Mouse (Mus musculus) kidney, adult 8-10 months (tissue): ENCODE measurements around the gene Btbd7.
A peak's percentile ranks its signal among the peaks of the same experiment; 100 is the strongest.

Source experiments
- DNase-seq, 2 experiments: peaks; one replicate each; pipeline ENCODE4 v3.0.0; 2022

The Btbd7 gene

DNA sequence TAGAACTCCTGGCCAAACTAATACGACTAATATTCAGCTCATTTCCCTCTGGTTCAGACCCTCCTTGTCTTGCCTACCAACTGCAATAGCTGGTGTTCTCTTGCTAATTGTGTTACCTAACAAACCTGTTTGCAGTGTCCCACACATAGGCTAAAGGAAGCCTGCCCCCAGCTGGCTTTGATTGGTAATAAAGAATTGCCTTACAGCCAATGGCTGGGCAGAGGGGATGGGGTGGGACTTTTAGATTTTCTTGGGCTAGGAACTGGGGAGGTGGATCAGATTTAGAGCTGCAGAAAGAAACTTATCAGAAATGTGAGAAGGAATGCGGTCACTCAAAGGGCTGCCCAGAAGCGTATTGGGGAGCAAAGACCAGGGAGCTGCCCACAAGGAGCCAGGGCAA, 98.8 kb downstream of the Btbd7 start:
- peak in 1 of 2 experiments; percentile 15 for DNase-seq

DNA sequence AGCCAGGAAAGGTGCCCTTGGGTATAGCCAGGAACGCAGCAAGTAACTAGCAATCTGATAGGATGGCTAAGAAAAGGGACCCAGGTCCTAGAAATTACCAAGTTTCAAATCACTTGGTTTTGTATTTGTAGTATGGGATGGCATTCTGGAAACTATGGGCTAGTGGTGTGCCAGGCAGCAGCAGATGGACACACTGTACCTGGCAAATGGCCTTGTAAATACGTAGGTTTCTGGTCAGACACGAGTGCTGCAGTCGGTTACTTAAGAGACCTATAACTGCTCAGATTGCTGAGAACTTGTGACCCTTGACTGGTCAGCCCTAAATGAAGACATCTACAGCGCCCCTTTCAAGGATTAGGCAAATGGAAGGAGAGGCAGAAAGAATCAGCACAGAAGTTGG, 100.1 kb downstream of the Btbd7 start:
- no peak for DNase-seq

DNA sequence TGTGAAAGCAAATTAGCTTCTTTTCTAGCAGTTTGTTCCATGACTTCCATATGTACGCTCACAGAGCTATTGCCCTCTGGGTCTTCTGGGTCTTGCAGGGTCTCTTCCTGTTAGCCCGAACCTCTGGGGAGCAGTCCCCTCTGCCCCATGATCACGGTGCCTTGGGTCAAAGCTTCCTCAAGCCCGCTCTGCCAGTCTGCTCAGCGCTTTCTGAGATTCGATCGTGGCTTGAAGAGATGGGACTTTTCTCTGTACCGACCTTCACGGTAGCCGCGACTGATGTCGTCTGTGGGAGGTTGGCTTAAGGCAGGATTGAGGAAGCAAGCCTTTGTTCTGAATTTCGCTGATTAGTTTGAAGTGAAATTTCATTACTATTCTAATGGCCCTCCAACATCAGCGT, 102.2 kb downstream of the Btbd7 start:
- no peak for DNase-seq

DNA sequence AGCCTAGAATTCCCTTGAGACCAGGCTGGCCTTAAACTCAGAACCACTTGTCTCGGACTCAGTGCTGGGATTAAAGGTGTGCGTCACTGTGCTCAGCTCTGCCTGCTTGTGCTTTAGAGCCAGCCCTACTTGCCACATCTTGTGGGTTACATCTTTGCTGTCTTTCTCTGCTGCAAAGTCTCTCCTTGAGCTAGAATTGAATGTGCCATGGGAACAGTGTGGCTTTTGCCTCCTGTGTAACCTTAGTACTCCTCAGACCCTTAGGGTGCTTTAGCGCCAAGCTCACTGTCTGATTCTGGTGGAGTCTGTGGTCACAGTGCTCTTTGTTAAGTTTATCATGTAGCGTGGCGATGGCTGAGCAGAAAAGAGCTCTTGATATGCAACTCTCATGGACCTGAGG, 105.6 kb downstream of the Btbd7 start:
- DNase-seq: no peak

DNA sequence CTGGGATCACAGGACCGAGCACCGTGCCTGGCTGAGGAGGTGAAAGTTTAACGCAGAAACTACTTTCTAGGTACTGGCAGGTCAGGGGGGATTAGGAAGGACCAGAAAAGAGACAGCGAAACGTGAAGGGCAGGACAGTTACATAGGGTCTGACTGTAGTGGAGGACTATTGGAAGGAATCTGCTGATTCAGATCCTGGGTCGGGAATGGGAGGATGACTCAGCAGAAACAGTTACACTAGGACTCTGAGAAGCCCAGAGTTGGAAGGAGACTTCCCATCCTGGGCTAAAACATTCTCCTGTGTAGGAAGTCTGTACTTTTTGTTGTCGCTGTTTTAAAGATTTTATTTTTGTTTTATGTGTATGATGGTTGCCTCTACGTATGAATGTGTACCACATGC, 106.7 kb downstream of the Btbd7 start:
- no peak for DNase-seq

DNA sequence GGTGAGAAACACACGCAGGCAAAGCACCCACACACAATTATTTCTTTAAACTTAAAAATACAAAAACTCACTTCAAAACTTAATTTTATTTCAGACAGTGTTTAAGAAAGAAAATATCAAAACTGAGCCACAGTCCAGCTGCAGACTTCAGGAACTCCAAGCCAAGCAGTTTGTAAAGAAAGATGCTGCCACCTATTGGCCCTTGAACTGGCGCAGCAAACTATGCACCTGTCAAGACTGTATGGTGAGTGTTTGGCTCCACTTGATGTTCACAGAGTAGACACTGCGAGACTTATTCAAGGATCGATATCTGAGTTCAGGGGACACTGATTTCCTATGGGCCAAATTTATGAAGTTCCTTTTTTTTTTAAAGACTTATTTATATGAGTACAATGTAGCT, 109.3 kb downstream of the Btbd7 start:
- peak in 1 of 2 experiments; percentile 28 for DNase-seq

DNA sequence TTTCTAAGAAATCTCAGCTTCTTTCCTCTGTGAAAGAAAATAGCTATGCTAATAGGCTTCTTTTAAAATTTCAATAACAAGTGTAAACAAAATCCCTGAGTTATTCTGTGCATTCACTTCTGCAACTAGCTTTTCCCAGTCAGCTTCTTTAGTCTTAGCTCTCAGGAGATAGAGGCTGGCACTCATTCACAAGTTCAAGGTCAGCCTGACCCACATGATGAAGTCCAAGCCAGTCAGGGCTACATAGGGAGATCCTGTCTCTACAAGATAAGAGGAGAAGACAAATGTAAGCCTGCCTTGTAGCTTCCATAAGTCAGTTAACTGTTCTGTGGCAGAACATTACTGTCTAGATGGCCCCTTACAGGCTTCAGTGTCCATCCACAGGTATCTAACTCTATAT, 114.6 kb downstream of the Btbd7 start:
- no peak for DNase-seq

DNA sequence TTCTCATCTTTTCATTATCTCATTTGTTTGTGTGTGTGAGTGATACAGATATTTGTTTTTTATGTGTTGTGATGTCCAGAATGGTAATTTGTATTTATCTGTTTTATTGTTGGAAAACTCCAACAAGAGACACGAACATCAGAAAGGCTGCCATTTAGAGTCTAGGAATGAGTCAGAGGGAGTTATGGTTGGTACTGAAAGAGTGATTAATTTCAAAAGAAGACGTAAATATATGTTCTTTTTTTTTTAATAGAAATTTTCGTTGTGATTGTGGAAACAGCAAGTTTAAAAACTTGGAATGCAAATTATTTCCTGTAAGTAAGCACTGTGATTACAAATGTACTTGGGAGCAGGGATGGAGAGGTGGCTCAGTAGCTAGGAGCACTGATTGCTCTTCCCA, 116.6 kb downstream of the Btbd7 start:
- no peak for DNase-seq

DNA sequence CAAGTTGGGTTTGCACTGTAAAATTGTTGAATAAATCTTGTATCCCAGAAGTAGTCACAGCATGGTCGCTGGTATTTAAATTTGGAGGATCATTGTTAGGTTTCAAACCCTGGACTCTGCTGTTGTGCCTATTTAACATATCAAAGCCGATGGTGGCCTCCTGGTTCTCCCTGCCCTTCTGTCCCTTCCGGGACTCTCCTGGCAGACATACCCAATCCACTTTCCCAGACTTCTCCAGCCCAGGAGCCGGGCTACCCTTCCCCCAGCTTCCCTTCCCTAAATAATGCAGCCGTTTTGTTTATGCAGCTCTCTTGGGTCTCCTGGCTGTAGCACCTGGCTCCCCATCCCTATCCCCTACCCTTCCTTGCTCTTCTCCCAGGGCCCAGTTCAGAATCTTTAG, 119.3 kb downstream of the Btbd7 start:
- DNase-seq: no peak

DNA sequence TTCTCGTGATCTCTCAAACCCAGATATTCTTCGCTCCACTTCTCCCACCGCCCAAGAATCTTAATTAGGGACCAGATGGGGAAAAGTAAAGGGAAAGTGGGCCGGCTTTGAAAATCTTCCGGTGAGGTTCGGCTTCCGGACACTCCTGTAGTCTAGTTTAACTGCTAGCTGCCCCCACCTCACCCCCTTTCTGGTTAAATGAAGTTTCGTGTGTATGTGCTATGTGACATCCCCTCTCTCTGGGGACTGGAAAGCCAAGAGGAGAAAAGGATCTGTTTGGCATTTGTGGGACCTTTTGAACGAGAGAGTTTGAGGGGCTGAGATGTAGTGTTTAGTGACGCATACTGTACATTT, 119.9 kb downstream of the Btbd7 start, which contains the start of gene Gm20604:
Gene Gm20604 (minus strand): TSS at position 270 of the 354 bp plus-strand sequence.
- DNase-seq: no peak

DNA sequence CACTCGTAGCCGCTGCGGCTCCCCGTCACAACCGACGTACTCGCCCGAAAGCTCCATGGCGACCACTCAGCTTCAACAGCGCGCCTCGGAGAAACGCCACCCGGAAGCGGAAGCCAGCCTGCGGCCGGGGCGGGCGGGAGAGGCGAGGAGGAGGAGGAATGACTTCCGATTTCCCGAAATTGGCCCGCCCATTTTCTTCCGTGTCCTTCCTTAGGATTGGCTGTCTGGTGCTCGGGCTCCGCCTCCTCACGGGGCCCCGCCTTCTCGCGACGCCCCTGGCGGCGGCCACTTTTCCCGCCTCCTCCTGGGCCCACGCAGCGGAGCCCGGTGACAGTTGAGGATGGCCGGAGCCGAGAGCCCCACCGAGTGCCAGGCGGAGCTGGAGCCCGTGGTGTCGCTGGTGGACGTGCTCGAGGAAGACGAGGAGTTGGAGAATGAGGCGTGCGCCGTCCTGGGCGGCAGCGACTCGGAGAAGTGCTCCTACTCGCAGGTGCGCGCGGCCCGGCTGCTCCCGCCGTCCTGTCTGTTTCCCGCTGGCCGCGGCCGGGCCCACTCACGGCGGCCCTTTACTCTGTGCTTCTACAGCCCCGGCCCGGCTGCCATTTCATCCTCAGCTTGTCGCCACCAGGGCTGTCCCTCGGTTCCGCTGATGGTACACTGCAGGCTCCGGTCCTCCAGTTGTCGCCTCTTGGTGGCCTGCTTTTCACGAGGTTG, 120.4 kb downstream of the Btbd7 start, which contains the start of the genes Gm28051, Gon7 and Ubr7:
Gene Gm28051 (minus strand): TSS at position 77 of the 714 bp plus-strand sequence.
Gene Gon7 (minus strand): TSS at position 115 of the 714 bp plus-strand sequence.
Gene Ubr7 (plus strand): TSS at position 279 of the 714 bp plus-strand sequence.
- peak; percentile 97 for DNase-seq

DNA sequence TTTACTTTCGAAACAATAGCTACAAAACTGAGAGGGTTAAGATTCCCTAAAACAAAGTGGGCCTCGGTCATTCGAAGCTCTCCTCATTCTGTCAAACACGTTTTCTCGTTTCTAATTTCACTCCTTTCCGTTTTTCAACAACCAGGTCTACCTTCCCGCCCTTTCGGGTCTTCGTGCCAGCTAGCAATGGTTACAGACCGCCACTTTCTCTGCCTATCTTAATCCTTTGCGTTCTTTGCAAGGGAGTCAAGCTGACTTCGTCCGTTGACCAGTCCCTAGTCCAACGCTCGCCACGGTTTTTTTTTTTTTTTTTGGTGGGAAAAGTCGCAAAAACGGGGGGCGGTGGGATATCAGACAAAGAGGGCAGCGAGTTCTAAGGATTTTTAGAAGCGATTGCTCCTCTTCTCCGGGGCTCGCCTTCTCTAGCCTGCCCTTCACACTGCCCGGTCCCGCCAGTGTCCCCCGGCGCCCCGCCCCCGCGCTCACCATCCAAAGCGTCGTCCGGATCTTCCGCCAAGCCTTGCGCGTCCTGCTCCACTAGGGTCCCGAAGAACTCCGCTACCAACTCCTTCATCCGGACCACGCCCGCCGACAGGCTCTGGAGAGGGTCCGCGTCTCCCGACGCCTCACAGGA, 121.1 kb downstream of the Btbd7 start:
- no peak for DNase-seq

DNA sequence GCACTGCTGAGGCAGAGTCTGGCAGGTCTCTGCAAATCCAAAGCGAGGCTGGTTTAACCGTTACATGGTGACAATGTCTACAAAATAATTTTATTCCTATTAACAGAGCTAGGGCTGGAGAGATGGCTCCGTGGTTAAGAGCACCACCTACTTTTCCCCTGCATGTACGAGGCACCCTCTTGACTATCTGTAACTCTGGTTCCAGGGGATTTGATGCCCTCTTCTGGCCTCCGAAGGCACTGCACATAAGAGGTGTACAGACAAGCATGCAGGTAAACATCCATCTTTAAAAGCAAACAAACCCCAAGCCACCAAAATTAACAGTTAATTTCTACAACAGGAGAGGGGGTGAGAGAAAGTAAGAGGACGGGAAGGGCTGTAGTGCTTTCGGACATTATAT, 122.0 kb downstream of the Btbd7 start:
- DNase-seq: peak in 1 of 2 experiments; percentile 44

DNA sequence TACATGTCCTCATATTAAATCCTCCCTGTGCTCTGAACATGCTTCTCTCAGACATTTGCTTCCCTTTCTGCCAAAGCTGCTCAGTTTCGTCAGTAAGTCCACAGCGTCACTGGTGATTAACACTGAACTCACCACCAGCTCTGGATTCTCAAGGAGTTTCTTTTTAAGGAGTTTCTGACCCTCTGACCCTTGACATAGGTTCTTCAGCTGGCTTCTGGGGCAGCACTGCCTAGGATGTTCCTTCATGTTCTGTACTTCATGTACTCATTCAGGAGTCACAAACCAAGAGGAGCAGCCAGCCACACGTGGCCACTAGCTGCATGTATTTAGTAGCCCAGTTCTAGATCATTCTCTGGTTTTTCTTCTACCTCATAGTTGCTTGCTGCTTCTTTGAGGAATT, 130.0 kb downstream of the Btbd7 start:
- DNase-seq: no peak

DNA sequence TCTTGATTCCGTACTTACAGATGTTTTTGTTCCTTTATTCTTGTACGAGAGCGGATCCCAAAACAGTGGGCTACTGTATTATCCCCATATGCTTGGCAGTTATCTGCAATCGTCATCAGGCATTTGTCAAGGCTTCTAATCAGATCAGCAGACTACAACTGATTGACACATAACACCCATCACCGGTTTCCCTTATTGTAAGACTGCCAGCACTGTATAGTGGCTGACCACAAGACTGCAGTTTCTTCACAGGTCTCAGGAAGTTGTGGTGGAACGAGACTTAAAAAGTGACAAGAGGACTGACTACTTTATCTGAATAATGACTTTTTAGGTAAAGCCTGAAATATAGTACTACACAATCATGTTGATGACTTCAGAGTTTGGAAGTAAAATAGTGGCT, 133.4 kb downstream of the Btbd7 start:
- no peak for DNase-seq

DNA sequence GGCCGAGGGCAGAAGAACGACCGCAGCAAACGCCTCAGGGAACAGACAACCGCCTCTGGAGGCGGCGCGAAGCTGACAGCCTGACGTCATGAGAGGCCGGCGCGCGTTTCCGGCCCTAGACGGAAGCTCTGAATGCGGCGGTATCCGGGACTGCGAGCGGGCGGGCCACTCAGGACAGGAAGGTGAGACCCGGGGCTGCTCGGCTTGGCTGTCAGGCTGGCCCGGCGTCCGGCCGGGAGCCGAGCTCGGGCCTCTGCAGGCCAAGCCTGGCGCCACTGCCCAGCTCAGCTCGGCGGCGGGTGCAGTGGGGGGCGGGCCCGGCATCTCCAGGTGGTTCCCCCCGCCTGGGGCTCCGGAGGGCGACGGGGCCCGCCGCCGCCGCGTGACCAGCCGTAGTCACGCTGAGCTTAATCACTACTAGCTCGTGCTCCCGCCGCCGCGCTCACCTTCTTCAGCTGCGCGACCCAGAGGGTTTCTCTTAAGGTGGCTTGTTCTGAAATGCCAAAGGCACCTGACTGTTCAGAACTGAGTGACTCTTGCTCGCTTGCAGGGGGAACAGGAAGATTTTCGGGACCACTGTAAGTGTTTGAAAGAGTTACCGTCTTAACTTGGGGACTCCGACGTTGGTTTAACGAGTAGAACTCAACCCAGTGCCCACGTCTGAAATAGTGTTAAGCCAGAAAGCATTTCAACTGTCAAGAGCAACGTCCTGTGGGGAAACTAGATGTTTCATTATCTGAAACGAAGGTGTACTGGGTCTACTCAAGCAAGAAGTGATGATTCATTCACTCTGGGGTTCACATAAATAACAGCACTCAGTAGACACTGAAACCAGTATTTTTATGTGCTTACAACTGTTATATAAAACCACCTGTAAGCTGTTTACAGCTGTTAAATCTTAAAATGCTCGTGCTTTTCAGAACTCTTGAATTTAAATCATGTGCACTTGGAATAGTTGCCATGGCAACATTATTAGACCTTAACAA, 134.4 kb downstream of the Btbd7 start, which contains the start of the genes Moap1 and Tmem251:
Gene Moap1 (minus strand): TSS at position 73 of the 986 bp plus-strand sequence.
Gene Tmem251 (plus strand): TSS at position 174 of the 986 bp plus-strand sequence.
- peak; percentile 87 to 92 for DNase-seq

DNA sequence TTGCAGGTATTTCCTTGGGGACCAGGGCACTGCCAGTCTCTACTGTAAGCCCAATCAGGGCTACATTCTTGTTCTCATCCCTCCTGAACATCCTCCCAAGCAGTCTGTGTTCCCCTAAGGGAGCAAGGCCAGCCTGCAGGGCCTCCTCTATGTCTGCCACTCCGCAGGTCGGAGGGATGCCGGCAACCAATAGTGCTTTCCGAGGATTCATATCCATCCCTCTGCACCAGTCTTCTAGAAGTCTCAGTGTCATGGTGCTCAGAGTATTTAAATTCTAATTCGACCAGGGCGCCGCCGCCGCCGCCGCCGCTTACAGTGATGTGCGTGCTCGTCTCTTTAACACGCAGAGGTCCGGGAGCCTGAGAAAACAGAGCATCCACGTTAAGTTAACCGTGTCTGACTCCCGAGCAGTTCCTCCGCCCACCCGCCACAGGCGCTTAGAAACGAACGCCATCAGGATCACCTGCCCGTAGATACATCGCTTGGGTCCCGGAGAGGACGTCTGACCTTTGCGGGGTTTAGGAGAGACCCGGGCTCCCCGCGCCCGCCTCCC, 135.2 kb downstream of the Btbd7 start:
- no peak for DNase-seq

DNA sequence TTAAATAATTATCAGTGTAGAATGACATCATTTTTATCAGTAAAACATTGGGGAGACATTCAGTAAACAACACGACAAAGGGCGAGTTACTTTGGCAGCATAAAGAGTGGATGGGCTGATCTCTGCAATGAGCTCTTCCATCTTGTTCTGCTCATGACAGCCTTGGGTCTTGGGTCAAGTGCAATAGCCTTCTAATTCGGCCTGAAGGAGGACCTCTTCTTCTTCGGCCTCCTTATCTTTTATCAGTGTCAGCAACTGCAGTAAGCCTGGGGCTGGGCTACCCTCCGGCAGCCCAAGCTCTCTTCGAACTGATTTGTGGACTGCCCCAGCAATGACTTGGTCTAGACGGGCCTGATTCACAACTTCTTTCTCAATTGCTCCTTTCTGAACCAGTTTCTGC, 136.2 kb downstream of the Btbd7 start:
- no peak for DNase-seq

DNA sequence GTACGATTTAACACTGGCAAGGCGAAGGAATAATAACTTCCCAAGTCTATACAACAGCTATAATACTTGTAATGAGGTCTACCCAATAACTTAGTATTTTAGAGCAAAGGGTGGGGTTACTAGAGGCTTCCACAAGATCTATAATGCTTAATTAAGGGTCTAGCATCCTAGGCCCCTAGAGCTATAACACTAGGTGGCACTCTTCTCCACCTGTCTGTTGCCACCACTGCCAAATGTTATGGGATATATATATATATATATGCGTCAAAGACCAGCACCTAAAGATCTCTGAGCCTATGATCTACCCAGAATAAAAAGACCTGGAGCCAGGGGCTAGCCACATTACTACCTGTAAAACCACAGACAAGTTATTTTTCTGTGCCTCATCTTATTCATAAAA, 138.0 kb downstream of the Btbd7 start:
- no peak for DNase-seq

DNA sequence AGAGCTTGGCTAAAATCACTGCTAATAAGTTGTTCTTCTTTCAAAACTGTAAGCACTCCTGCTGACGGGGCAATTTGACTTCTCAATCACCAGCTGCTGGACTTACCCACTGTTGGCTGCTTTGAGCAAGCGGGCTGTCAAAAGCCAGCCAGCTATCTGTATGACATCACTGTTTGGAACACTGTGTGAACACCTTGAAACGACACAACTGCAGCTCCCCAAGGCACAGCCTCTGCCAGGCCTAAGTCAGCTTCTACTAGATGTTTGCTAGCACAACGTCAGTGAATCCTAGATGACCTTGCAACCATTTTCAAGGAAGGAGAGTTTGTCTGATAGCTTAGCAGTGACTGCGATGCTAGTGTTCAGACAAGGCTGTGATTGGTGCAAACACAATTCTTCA, 139.2 kb downstream of the Btbd7 start:
- DNase-seq: no peak

DNA sequence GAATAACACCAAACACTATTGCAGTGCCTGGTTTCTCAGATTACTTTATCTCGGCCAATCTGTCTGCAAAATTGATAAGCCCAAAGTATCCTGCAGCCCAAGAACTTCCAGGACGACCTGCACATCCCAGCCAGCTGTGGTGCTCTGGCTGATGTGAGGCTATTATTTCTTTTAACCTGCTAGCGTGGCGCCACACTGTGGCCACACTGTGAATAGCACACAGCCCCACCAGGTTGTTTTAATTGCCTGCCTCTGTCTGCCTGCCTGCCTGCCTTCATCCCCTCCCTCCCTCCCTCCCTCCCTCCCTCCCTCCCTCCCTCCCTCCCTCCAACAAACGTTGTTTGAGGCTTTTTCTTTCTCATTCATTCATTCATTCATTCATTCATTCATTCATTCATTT, 144.9 kb downstream of the Btbd7 start:
- DNase-seq: peak; percentile 43 to 70

DNA sequence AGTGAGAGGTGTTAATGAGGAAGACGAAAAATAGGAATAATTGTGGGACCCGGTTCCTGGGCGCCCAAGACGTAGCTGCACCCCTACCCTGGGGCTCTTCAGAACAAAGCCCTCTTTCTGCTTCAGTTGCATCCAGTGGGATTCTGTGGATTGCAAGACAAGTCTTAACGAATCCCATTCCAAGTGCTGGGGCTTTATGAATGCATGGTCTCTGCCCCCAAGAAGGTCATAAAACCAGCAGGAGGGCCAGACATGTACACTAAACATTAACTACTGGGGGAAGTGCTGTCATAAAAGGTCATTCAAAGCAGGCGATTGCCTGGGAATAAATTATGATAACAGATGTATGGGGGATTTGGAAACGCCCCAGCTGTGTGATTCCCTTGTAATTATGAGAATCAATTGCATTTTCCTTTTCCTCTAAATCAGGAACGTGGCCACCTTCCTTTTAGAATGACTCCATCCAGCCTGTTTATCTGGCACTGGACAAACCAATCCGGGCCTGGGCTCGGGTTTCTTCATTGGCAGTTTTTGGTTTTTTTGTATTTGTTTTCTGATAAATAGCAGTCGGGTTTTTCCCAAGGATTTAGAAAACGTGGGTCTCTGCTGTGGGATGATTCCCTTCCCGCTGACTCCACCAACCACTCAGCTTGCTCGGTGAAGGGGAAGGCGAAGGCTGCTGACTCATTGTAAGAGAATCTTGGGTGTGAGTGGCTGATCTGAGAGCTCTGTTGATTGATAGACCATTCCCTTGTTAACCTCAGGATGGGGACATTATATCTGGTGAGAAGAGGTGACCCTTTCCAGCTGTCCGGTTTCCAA, 147.3 kb downstream of the Btbd7 start:
- DNase-seq: peak in 1 of 2 experiments; percentile 35
